Mouse (Mus musculus): ENCODE results near the gene Mtmr2. TPM values are rescaled to one million over a fixed set of nuclear protein-coding genes. Genes with fewer than 3 reads are reported as not detected.

Mtmr2 gene
- total and polyA plus RNA-seq, 3 experiments, result 47.1 to 95.8 (median 75.2) TPM

GRCm38 (mm10) chr9:13847591-13847990 lies 99.4 kb downstream of the Mtmr2 start (continued):
- no peak for TF ChIP-seq NELFE (IDR thresholded peaks at IDR 0.05; ENCODE audit: low read depth, low read length)
- no peak for TF ChIP-seq CHD1 (IDR thresholded peaks at IDR 0.05; ENCODE audit: low read depth, low read length)
- no peak for TF ChIP-seq UBTF (IDR thresholded peaks at IDR 0.05; ENCODE audit: borderline replicate concordance, insufficient read depth, low read depth, low read length)
- TF ChIP-seq MAX (IDR thresholded peaks at IDR 0.05; ENCODE audit: low read length), result no peak
- no peak; the same call in 1 of the 2 replicates for TF ChIP-seq SMC3 (IDR thresholded peaks at IDR 0.05; ENCODE audit: low read depth, low read length)
- no peak for TF ChIP-seq CHD2 (IDR thresholded peaks at IDR 0.05; ENCODE audit: low read length)
- TF ChIP-seq MYB (IDR thresholded peaks at IDR 0.05; ENCODE audit: low read depth, low read length), result peak; percentile 30; the same call in 1 of the 2 replicates
- no peak for TF ChIP-seq ZC3H11A (IDR thresholded peaks at IDR 0.05; ENCODE audit: low read depth, low read length)
- 0 out of 4 replicates have a peak, but pooled peaks of 1 of the 2 experiments have one; percentile 31 for TF ChIP-seq POLR2A (IDR thresholded peaks at IDR 0.05; ENCODE audit: control insufficient read depth in 1 of 2, insufficient read depth in 1 of 2, low read depth in 1 of 2, low read length in 2 of 2, poor library complexity in 1 of 2)
- TF ChIP-seq MXI1 (IDR thresholded peaks at IDR 0.05; ENCODE audit: low read depth, low read length), result peak; percentile 40; the same call in 1 of the 2 replicates
- 0 out of 2 replicates have a peak, but pooled peaks have one; percentile 44 for TF ChIP-seq TBP (IDR thresholded peaks at IDR 0.05; ENCODE audit: low read depth, low read length)
- no peak for TF ChIP-seq CTCF (IDR thresholded peaks at IDR 0.05 in 2 of 3, conservative IDR thresholded peaks at IDR 0.05 in 1 of 3; ENCODE audit: control insufficient read depth in 1 of 3, insufficient read depth in 1 of 3, low read depth in 2 of 3, low read length in 3 of 3, poor library complexity in 1 of 3, severe bottlenecking in 1 of 3)
- no peak for TF ChIP-seq ELF1 (IDR thresholded peaks at IDR 0.05; ENCODE audit: low read depth, low read length)
- no peak for TF ChIP-seq MYC (IDR thresholded peaks at IDR 0.05; ENCODE audit: low read depth, low read length)
- no peak for TF ChIP-seq E2F4 (IDR thresholded peaks at IDR 0.05; ENCODE audit: borderline replicate concordance, low read depth, low read length)
- TF ChIP-seq ZKSCAN1 (IDR thresholded peaks at IDR 0.05; ENCODE audit: low read depth, low read length), result no peak
- TF ChIP-seq POLR2AphosphoS2 (IDR thresholded peaks at IDR 0.05; ENCODE audit: low read length), result peak; percentile 77
- TF ChIP-seq ZNF384 (IDR thresholded peaks at IDR 0.05; ENCODE audit: low read depth, low read length), result no peak

GRCm38 (mm10) chr9:13848481-13849480 lies 100.6 kb downstream of the Mtmr2 start:
- peak; percentile 93 for DNase-seq (ENCODE audit: low read depth, low spot score)
- H3K36me3 ChIP-seq (ENCODE audit: control insufficient read depth in 1 of 2, insufficient read depth in 2 of 2, low read length in 2 of 2), result peaks cover 12 to 28% of the 10 kb centered on the region in 2 experiments
- no peaks in the 10 kb centered on the region for H3K79me2 ChIP-seq (ENCODE audit: control insufficient read depth, insufficient read depth, low read length, poor library complexity)
- H3K27ac ChIP-seq (ENCODE audit: control insufficient read depth, low read depth, low read length), result no peak overlapping the region
- no peak overlapping the region for H3K4me3 ChIP-seq (ENCODE audit: control insufficient read depth in 1 of 2, insufficient read depth in 1 of 2, low read depth in 2 of 2, low read length in 2 of 2)
- H3K9ac ChIP-seq (ENCODE audit: control insufficient read depth, low read depth, low read length, poor library complexity, severe bottlenecking), result no peak overlapping the region
- no peaks in the 10 kb centered on the region for H3K27me3 ChIP-seq (ENCODE audit: control insufficient read depth in 1 of 2, insufficient read depth in 2 of 2, low read length in 2 of 2)
- H3K4me1 ChIP-seq (ENCODE audit: control insufficient read depth in 1 of 2, insufficient read depth in 2 of 2, low read length in 2 of 2), result no peaks in the 10 kb centered on the region; a peak in 1 of 4 replicates
- no peaks in the 10 kb centered on the region for H3K9me3 ChIP-seq (replicated peaks; ENCODE audit: insufficient read depth, low read length)
- TF ChIP-seq ELF1 (IDR thresholded peaks at IDR 0.05; ENCODE audit: low read depth, low read length) (no peak), ZKSCAN1 (IDR thresholded peaks at IDR 0.05; ENCODE audit: low read depth, low read length) (no peak), MAZ (IDR thresholded peaks at IDR 0.05; ENCODE audit: low read depth, low read length) (no peak), USF1 (IDR thresholded peaks at IDR 0.05; ENCODE audit: low read depth, low read length) (no peak), SIN3A (IDR thresholded peaks at IDR 0.05; ENCODE audit: low read length) (0 out of 2 replicates have a peak, but pooled peaks have one; percentile 10), MEF2A (IDR thresholded peaks at IDR 0.05; ENCODE audit: extremely low read depth, insufficient replicate concordance, low read depth, low read length, poor library complexity, severe bottlenecking) (no peak), CHD1 (IDR thresholded peaks at IDR 0.05; ENCODE audit: low read depth, low read length) (no peak), ZNF384 (IDR thresholded peaks at IDR 0.05; ENCODE audit: low read depth, low read length) (no peak), RCOR1 (IDR thresholded peaks at IDR 0.05; ENCODE audit: low read depth, low read length) (no peak), MYB (IDR thresholded peaks at IDR 0.05; ENCODE audit: low read depth, low read length) (no peak), RAD21 (IDR thresholded peaks at IDR 0.05; ENCODE audit: low read depth, low read length) (peak; percentile 98), MAX (IDR thresholded peaks at IDR 0.05; ENCODE audit: low read length) (no peak), TCF12 (IDR thresholded peaks at IDR 0.05; ENCODE audit: low read depth, low read length) (no peak), POLR2AphosphoS2 (IDR thresholded peaks at IDR 0.05; ENCODE audit: low read length) (no peak; the same call in 1 of the 2 replicates), GABPA (IDR thresholded peaks at IDR 0.05; ENCODE audit: low read depth, low read length) (no peak), CHD2 (IDR thresholded peaks at IDR 0.05; ENCODE audit: low read length) (no peak; the same call in 1 of the 2 replicates), ZMIZ1 (IDR thresholded peaks at IDR 0.05; ENCODE audit: low read depth, low read length) (no peak), MYC (IDR thresholded peaks at IDR 0.05; ENCODE audit: low read depth, low read length) (no peak), E2F4 (IDR thresholded peaks at IDR 0.05; ENCODE audit: borderline replicate concordance, low read depth, low read length) (no peak), UBTF (IDR thresholded peaks at IDR 0.05; ENCODE audit: borderline replicate concordance, insufficient read depth, low read depth, low read length) (no peak), EP300 (IDR thresholded peaks at IDR 0.05; ENCODE audit: low read depth in 1 of 2, low read length in 2 of 2) (no peak), MAFK (IDR thresholded peaks at IDR 0.05; ENCODE audit: borderline replicate concordance, low read depth, low read length) (no peak; the same call in 1 of the 2 replicates), BHLHE40 (IDR thresholded peaks at IDR 0.05; ENCODE audit: borderline replicate concordance, low read depth, low read length) (no peak), CTCF (IDR thresholded peaks at IDR 0.05 in 2 of 3, conservative IDR thresholded peaks at IDR 0.05 in 1 of 3; ENCODE audit: control insufficient read depth in 1 of 3, insufficient read depth in 1 of 3, low read depth in 2 of 3, low read length in 3 of 3, poor library complexity in 1 of 3, severe bottlenecking in 1 of 3) (peak; percentile 62 to 97 (median 90))
